Mouse (Mus musculus) adrenal gland, postnatal 36 days (tissue): Measurements from ENCODE around the gene Notum. TPM values are rescaled to one million over a fixed set of nuclear protein-coding genes. Genes with fewer than 3 reads are reported as not detected.

ENCODE experiments used
- DNase-seq, 2 experiments: peaks; one replicate each; pipeline ENCODE4 v3.0.0; 2021; ENCODE audit warnings: mixed read lengths in 1 of 2
- total RNA-seq, 2 experiments: library from RNA; stranded (reverse); gene quantifications; 2 replicates each; pipeline ENCODE4 v1.2.3; 2021

Gene Notum
- total RNA-seq, 2 experiments from 2014 or later, result 8.5 to 9.8 TPM

DNA sequence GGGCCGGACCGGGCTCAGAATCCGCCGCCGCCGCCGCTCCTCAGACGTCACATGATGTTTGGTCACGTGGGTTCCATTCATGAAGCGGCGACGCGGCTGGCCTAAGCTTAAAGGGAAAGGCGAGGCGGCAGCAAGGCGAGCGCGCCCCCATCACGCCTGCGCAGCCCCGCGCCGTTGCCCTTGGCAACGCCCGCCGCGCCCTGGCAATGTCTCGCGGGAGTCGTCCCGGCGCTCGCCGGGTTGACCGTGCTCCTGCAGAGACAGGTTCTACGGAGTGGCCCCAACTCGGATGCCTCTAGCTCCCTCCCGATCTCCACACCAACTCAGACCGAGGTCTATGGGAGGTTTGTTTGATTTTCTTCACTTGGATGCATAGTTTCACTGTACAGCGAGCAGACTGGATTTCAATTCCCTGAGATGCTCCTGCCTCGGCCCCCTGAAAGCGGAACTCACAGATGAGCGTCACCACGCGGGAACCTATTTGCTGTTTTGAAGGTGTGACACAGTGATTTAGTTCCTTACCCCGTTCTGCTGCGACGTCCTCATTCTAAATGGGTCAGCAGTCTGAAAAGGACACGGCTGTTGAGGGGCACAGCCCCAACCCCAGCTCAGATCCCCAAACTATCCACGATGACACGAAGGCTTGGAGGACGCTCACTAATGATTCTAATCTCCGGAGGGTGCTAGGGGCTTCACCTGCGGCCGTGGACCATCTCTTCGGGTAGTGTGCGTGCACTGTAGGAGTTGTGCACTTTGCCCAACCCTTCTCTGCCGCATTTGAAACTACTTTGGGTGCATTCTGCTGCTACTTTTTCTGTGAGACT is 27.2 kb downstream of the Notum start, which contains the start of gene Mafg:
Gene Mafg (minus strand): TSS at position 81 of the 824 bp plus-strand sequence.
- DNase-seq, result peak; percentile 95

DNA sequence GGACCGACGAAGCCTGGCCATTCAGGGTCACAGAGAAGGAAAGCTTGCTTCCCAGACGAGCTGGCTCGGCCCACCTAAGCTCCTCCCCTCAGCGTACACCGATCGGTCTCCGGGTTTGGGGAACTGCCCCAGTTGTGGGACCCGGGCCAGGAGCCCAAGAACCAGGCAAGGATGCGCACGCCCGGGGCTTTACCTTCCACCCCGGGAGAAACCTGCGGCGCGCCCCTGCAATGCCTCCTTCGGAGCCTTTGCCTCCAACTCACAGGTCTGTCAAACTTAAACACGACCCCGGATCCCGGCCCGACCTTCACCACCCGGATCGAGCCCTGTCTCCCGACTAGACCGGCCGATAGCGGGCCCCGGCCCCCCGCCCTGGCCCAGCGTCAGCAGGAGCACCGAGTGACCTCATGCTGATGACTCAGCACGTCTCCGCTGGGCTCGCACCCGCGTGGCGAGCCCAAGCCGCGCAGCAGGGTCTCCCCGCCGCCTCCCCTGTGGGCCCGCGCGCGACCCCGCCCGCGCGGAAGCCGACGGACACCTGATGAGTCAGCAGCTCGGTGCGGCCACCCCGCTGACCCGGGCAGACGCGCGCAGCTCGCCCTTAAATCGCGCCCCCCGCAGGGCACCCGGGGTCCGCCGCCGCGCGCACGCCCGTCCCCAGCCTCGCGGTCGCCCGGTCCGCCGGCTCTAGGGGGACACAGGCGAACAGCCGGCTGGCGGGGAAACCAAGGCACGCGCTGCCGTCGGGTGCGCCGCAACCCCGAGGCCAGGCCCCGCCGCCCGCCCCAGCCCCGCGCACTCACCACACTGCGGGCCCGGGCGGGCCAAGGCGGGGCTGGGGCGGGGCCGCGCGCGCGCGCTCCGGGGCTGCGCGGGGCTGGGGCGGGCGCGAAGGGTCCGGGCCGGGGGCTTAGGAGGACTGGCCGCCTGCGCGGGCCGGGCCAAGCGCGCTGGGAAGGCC is 28.1 kb downstream of the Notum start:
- DNase-seq, result peak; percentile 90 to 92

DNA sequence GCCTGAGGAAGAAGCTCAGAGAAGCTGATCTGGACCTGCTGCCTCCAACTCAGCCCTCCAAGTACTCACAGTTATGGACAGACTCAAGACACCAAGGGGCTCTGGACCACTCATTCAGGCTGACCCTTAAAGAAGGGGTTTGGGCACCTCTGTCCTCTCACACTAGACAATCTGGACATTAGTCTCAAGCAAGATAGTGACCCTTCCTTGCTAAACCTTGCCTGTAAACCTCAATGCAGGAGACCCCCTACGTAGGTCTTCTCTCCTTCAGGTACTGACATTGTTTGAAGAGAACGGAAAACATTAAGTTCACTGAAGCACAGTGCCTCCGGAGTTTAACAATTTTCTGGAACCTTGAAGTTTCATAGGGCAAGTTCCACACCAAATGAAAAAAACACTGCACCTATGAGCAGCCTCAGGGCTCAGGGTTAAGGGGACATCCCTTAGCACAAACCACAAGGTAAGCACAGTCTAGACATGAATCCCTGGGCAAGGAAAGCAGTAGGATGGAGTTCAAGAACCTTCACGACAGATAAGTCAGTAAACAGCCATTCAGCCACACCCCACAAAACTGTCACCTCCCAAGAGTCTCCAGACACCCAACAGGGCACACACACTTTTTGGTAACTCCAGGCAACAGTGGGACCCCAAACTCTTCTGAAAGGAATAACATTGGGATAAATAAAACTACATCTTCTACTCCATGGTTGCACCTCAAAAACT is 29.1 kb downstream of the Notum start:
- DNase-seq, result no peak

DNA sequence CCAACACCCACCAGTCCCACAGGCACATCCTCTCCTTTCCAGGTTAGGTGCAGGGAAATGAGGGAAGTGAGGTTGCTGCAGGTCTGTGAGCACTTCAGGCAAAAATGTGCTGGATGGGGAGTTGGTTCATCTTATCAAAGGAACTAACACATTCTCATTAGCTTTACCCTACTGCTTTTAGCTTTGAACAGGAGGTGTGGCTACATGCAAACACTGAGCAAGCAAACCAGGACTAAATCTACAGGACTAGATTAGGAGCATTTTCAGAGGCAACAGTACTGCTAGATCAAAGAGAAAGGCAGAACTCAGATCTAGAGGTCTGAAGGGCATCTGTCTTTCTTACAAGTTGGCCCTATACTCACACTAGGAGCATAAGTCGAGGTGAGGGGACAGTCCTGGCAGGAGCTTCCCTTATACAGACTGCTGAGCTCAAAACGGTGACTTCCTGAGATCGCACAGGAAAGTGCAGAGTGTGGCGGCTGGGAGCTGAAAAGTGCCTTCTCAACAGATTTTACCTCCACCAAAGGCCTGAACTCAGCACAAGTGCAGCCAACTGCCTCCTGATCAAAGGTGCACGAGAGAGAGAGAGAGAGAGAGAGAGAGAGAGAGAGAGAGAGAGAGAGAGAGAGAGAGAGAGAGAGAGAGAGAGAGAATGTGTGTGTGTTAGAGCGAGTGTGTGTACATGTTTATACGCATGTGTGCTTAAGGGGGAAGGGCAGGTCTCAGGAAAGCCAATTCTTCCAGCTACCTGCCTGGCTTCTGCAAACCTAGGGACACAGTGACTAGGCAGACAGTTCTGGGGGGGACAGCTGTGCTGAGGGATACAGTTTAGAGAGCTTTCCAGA is 29.9 kb downstream of the Notum start:
- no peak for DNase-seq

DNA sequence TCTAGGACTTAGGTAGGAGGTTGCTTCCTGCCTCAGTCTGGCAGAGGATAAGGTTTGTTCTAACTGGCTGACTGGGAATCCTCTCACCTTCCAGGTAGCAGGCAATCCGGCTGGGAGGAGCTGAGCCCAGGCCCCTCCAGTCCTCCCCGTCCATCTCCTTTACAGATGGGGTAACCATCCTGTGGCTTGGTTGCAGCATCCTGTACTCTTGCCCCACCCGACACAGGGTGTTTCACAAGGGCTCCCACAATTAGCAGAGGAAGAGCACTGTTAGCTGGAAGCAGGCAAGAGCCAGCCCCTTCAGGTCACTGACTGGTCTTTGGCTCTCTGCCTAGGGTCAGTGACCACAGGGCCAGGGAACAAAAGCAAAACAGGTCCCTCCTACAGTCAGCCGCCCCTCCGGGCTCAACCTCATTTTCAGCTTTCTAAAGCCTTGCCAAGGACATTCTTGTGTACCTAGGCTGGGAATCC is 30.5 kb downstream of the Notum start:
- DNase-seq, result peak; percentile 63 to 73

DNA sequence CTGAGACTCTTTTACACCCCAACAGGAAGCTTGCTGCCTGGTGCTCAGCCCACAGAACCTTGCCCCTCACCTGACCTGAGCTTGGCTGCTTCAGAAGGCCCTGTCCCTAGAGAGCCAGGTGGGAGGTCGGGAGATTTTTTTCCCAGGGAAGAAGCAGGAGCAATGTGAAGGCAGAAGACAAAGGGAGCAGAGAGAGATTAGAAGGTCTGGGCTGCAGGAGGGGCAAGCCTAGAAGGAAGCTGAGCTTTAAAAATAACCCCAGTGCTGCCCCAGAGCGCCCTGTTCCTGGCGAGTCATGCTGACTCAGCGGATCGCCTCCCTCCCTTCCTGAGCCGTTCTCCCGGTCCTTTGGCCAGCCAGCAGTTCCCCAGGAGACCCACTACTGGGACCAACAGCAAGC is 31.1 kb downstream of the Notum start:
- peak; percentile 69 to 83 for DNase-seq

DNA sequence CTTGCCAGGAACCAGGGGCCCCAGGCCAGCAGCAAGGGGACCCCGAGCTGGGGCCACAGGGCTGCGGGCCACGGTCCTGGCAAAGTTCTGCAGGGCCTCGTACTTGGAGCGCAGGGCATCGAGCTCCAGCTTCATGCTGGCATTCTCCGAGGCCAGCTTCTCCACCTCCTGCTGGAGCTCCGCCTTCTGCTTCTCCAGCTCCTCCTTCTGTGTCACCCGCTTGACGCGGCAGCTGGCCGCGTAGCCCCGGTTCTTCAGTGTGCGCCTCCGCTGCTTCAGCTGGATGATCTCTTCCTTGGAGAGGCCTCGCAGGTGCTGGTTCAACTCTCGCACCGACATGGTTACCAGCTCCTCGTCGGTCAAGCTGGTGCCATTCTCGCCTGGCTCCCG is 31.6 kb downstream of the Notum start:
- DNase-seq, result peak; percentile 66 to 73

DNA sequence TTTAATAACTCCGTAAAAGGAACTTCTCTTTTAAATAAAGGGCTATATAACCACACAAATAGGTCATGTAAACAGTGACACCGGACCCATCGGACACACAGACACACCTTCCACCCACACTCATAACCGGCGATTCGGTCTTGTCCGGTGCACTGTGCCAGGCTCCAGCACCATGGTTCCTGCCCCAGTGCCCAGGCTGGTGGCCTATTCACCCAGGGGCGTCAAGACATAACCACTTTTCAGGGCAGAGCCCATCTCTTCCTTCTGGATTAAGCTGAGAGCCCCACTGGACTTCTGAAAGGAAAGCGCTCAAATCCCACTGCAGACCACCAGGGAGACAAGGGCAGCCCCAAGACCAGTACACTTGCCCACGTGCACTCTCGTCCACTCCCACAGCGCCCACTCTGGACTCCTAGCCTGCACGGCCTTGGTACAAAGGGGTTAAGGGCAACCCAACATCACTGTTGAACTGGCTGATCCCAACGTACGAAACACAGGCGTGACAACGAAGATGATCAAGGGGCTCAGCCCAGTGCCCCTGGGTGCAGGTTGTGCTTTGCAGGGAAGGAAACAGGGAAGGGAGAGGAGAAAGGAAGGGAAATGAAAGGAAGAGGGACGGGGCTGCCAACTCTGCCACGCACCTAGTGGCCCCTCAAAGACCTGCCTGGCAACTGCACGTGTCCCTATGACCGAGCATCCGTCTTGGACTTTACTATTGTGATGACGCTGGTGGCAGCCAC is 32.2 kb downstream of the Notum start:
- no peak for DNase-seq

DNA sequence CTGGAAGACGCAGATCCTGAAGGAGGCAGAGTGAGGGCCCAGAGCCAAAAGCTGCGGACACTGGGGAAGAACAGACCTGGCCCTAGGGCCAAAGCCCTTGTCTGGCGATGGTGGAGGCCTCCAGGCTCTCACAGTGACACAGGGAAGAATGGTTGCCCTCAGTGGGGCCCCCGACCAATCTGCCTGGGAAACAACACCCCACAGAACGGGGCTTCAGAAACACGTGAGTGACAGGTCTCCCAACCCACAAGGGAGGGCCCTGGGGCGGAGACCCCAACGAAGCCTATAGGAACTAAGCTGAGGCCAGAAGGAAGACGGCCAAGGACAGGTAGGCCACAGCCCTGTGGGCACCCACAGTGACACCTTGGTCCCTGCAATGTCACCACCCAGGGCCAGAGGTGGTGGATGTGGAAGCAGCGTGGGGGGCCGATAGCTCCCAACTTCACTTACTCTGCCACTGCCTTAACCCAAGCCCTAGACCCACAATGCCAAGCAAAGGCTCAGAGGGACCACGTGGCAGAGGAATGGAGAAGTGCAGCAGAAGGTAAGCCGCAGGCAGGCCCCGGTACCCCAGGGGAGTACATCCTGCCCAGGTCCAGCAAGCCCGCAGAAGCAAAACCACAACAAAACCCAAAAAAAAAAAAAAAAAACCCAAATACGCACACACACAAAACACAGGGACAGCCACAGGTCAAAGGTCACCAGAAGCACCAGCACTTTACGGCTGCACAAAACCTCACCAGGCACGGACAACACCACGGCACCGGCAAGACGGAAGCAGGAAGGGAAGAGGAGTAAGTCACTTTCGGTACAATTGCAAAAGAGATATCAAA is 33.3 kb downstream of the Notum start:
- no peak for DNase-seq

DNA sequence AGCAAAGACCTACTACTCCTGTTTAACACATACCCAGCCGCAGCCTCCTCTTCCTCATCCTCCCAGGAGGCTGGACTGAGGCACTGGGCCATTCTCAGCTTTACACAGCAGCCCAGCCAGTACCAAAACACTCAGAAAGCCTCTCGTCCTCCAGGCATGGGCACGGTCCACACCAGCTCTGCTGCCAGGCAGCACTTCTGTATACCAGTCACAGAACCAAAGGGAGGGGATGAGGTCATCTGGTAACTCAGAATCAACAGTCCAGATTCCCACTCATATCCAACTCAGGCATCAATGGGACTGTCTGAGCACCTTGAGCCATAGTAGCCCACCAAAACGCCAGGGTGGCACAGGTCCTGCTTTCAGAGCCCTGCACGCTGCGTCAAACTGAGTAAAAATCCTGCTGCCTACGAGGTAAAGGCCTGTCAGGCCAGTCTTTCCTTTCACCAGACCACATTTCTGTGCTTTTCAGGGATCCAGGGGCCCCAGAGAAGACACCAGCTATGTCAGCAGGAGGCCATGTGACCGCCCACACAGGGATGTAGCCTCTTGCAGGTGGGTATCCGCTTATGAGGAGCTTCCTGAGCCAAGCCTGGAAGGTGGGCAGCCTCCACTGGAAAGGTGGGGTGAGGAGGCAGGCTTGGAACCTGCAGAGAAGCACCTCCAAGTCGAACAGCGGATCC is 34.0 kb downstream of the Notum start:
- no peak for DNase-seq

DNA sequence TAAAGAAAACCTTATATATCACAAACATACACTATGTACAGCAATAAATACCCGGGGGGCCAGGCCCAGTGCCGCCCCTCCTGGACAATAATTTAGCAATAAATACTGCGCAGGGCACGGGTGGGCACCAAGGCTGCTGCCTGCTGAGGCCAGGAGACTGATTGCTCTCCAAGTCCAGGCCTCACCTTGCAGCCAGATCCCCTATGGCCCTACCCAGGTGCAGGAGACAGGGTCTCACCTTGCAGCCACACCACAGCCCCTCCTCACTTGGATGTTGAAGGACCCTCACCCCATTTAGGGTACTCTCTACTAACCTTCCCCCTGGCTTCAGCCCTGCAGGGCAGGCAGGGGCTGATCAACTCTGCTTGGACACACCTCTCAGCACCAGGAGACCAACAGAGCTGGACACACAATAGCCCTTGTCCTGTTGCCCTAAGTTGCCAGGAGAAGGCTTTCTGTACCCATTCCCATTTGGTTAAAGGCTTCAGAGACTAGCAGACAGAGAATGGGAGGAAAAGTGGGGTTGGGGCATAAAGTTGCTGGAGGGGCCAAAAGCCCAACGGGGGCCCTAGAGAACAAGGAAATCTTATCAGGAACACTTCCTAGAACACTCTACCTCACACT is 35.7 kb downstream of the Notum start, which contains the start of gene Sirt7:
Gene Sirt7 (minus strand): TSS at position 89 of the 624 bp plus-strand sequence.
- no peak for DNase-seq

DNA sequence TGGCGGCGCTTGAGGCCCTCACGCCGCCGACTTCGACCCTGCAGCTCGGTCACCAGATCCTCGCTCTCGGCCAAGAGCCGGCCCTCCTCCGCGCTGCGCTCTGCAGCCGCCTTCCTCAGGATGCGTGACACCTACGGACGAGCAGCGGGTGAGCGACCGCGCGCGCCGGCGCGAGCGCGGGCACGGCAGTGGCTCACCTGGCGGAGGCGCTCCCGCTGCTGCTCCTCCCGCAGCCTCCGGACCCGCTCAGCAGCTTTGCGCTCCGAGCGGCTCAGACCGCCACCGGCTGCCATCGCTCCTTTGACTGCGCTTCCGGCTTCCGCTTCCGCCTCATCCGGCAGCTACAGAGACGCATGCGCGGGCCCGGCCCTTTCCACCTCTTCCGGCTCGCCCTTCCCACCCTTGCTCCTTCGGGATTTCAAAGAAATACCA is 36.3 kb downstream of the Notum start:
- peak; percentile 91 to 94 for DNase-seq

DNA sequence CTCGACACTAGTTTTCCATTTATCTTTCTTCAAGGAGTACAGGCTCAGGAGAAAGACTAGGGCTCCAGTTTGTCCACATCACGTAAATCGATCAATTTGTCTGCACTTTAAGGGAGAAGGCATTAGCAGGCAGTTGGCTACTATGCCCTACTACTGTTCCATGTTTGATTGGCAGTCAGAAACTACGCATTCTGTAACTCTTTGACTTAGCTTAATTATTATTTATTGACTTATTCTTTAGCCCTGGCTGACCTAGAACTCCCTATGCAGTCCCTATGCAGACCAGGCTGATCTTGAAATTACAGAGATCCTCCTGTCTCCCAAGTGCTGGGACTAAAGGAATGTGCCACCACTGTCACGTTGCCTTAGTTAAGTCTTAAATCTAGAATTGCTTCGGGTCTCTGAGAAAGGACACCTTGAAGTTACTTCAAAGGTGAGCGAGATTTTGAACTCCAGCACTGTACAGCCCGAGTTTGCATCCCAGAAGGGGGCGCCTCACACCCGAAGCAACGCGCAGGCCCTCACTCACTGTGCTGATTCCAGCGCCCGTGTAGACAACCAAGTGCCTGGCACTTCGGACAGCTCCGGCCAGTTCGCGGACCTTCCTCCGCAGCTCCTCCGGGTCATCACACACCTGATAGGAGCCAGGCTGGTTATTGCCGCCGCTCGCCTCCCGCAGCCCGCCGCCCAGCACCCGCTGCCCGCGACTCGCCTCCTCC is 36.9 kb downstream of the Notum start:
- DNase-seq, result peak; percentile 83 to 84

DNA sequence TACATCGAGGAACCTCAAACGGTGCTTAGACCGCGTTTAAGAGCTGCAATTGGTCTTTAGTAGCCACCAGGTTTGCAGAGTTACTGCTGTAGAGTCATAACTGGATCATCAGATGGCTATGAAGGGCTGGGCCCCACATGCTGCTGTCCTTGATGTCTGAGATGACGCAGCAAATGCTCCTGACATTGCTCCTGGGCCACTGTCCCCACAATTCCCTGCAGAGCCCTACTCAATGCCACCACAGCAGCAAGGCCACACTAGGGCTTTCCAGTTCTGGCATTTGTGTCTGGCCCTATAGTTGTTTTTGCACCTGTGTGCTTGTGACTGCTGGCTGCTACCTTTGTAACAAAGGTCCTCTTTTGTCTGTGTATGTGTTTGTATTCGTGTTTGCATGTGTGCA is 38.2 kb downstream of the Notum start:
- peak; percentile 57 to 72 for DNase-seq

DNA sequence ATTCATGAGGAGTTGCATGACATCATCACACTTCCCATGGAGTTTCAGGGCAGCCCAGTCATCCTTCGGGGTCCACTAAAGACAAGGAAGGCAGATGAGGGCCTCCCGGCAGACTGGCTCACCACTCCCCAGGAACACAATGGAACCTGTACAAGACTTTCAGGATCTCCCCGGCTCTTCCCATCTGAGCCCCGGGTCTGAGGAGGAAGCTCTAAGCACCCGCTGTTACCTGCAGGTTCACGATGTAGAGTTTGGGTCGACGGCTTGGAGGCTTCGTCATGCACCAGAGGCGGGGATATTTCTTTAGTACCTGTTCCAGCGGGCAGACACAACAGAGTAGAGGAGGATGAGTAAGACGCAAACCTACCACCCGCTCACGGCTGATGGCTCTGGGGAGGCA is 40.8 kb downstream of the Notum start:
- no peak for DNase-seq

DNA sequence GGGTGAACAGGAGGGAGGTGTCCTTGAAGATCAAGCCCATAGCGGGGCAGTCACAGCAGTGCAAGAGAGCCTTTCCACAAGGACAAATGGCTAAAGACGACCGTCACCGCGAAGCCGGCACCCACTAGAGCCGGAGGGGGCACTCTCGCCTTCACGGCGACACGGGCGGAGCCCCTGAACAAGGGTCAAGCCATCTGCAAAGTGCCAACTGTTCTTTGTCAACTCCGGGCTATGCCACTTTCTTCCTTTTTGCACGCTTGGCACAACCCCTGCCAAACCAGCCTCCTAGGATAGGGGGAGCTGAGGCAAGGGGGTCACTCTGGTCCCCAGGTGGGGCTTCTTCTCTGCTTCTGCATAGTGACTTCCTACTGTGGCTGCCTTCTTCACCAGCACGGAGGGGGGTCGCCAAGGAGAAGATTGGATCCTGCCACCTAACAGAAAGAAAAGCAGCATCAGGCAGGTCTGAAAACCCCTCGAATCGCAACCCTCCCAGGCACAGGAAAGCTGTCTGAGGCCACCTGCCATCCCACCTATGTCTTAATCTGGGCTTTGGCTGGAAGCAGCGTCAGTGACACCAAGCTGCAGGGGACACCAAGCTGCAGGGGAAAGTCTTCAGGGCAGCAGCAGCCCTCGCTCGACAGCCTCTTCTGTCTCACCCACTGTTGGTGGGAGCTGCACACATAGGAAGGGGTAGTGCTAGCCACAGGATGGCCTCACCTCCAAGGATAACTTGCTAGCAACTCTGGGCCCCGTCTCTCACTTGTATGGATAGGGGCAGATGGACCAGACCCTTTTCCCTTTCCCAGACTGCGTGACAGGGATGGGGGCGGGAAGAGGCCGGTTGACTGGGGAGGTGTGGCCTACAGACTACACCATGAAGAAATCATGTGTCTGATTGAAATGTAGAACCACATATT is 42.1 kb downstream of the Notum start:
- peak in 1 of 2 experiments; percentile 28 for DNase-seq
